Mouse (Mus musculus) cerebellum, adult 2 months (tissue): Measurements from ENCODE around the gene Zfp985. TPM values are rescaled to one million over a fixed set of nuclear protein-coding genes. Genes with fewer than 3 reads are reported as not detected.
"Not testable (repeated sequence)": the region's sequence is repeated elsewhere in the genome, so short reads cannot be mapped to it uniquely, and the experiment has no call there.

Experiments
- DNase-seq, 2 experiments: peaks; one replicate each; pipeline ENCODE4 v3.0.0; 2021
- H3K27ac ChIP-seq: fragments of 200-500 bp; 2 replicates; pipeline ENCODE4 v1.5.1; 2012; ENCODE audit warnings: low read length, control low read depth, inconsistent platforms; ENCODE audit not compliant: insufficient read depth
- H3K27me3 ChIP-seq: fragments of 200-500 bp; 2 replicates; pipeline ENCODE4 v1.6.1; 2012; ENCODE audit warnings: inconsistent platforms, mild to moderate bottlenecking, low read length, moderate library complexity; ENCODE audit not compliant: control insufficient read depth, insufficient read depth
- H3K4me1 ChIP-seq: fragments of 200-500 bp; 2 replicates; pipeline ENCODE4 v1.6.1; 2011; ENCODE audit warnings: low read length; ENCODE audit not compliant: control insufficient read depth, insufficient read depth
- H3K4me3 ChIP-seq: fragments of 200-500 bp; replicated peaks from 2 replicates; pipeline ENCODE3; 2011; ENCODE audit warnings: mild to moderate bottlenecking, low read depth, low read length, control low read depth; ENCODE audit not compliant: insufficient read depth
- CTCF ChIP-seq: fragments of 200-500 bp; IDR thresholded peaks from 2 replicates; pipeline ENCODE4 v1.5.1; 2011; ENCODE audit warnings: low read depth, mild to moderate bottlenecking, control low read depth, low read length, moderate library complexity, borderline replicate concordance; ENCODE audit not compliant: insufficient read depth
- POLR2A ChIP-seq: fragments of 200-500 bp; IDR thresholded peaks from 2 replicates; pipeline ENCODE4 v1.6.1; 2011; ENCODE audit warnings: low read length, control low read depth, borderline replicate concordance; ENCODE audit not compliant: insufficient read depth
- whole genome bisulfite sequencing: fragments of 180-500 bp; shearing (Covaris S2); methylation state at CpG from one replicate; pipeline ENCODE4 v1.1.7; 2018; 5-methylcytosine and 5-hydroxymethylcytosine counted together
- polyA plus RNA-seq: library from polyadenylated mRNA; depleted of rRNA; stranded (reverse); fragments of >200 nt; gene quantifications from 2 replicates; pipeline ENCODE4 v1.2.3, GENCODE M21; 2012

The Zfp985 gene
- polyA plus RNA-seq, 1 experiment = 0.03 TPM

DNA sequence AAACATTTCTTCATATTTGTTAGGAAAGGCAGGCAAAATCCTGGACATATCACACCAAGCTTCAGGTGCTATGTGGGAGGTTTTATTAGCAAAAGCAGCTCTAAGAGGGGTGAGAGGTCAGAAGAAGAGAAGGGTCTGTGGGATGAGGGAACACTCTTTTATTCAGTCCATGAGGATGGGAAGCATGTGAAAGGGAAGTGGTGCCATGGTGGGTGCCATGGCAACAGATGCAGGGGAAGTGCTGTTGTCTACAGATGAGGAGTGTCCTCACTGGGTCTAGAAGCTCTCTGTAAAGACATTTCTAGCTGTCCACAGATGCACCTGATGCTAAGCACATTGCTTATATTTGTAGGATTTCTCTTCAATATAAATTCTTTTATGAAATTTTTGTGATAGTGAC is 12.0 kb upstream of the Zfp985 start:
- TF ChIP-seq CTCF (no peak), POLR2A (no peak)
- Histone ChIP-seq H3K27me3 (no peaks in the 10 kb centered on the region), H3K4me3 (no peak overlapping the region), H3K27ac (no peak overlapping the region), H3K4me1 (no peaks in the 10 kb centered on the region)
- no peak for DNase-seq

DNA sequence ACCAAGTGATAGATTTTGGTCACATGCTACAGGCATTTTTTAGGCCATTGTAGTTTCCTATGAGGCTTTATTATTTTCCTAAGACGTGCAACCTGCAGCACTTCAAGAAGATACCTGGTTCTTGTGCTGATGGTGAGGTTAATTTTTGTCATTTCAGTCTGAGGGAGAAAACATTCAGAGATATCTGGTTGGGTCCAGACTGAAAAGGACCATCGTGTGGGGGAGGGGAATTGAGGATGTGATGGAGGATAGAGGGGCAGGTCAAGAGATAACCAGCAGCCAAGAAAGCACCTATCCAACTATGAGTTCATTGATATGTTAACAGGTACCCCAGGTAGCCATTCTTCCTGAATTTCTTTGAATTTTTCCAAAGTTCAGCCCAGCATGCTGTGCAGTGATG is 1.3 kb downstream of the Zfp985 start:
- not testable (repeated sequence) for DNase-seq, H3K27ac ChIP-seq, H3K4me3 ChIP-seq, H3K4me1 ChIP-seq, H3K27me3 ChIP-seq
- WGBS = 58% methylated on average over 2 of the region's 2 CpGs

DNA sequence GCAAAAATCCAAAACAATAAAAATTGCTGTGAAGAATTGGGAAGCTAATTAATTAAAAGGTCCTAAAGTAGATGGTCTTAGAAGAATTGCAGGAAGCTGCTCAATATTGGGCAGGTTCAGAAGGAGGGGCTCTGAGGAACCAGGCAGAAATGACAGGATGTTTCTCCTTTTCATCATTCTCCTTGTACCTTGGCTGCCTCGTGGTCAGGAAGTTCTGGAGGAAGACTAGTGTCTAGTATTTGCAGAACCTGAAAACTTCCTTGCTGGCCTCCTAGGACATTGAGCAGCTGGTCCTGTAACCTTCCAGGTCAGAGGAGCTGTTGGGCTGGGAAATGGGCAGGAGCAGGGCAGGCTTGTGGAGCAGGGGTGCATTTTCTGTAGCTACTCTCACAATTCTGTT is 3.8 kb downstream of the Zfp985 start:
- 30% methylated on average over 1 of the region's 1 CpGs for WGBS
- H3K4me1 ChIP-seq, H3K4me3 ChIP-seq, H3K27ac ChIP-seq, DNase-seq, H3K27me3 ChIP-seq: not testable (repeated sequence)

DNA sequence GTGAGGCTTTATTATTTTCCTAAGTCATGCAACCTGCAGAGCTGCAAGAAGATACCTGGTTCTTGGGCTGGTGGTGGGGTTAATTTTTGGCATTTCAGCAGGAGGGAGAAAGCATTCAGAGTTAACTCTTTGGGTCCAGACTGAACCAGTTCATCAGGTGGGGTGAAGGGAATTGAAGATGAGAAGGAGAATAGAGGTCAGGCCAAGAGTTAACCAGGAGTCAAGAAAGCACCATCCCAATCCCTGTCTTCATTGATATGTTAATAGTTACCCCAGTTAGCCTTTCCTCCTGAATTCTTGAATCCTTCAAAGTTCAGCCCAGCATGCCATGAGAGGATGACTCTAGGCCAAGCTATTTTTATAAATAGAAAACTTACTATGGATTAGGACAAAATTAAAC is 4.9 kb downstream of the Zfp985 start:
- H3K27me3 ChIP-seq, H3K4me3 ChIP-seq, DNase-seq, H3K4me1 ChIP-seq, H3K27ac ChIP-seq: not testable (repeated sequence)

DNA sequence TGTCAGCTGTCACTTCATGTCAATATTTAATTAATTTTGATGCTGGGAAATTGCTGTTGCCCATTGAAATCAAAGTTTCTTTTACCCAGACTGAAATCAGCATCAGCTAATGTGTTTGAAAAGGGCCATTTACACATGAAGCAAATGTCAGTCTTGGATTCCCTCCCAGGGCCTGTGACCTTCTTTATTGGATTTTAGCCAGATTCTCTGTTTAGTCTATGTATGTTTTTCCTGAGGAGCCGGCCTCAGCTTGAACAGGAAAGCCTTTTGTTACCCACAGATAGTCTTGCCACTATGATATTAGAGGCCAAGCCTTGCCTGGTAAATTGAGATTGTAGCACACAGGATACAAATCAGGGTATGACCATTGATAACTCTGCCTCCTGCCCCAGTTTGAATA is 6.0 kb downstream of the Zfp985 start:
- 23% methylated on average over 1 of the region's 1 CpGs for WGBS
- not testable (repeated sequence) for DNase-seq, H3K27me3 ChIP-seq

DNA sequence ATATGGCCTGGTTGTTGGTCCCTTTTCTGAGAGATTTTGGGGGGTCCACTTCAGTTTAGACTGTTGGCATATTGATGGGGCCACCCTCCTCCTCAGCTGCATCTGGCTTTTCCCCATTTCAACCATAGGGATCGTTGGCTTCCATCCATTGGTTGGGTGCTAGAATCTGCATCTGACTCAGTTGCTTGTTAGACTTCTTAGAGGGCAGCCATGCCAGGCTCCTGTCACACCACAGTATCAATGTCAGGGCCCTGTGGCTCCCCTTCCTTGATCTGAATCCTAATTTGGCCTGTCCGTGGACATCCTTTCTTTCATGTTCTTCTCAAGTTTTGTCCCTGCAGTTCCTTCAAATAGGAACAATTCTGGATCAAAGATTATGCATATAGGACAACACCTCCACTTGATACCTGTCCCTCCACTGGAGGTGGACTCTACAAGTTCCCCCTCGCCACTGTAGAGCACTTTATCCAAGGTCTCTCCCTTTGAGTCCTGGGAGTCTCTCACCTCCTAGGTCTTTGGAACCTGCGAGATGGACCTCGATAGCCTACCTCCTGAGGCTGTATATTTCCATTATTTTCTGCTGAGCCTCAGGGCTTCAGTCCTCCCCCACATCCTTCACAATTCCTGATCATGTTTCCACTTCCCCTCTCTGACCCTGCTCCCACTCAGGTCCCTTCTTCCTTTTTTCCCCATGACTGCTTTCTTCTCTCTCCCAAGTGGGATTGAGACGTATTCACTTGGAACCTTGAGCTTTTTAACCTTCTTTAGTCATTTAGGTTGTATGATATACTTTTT is 12.5 kb downstream of the Zfp985 start:
- 64% methylated on average over 6 of the region's 6 CpGs for WGBS
- Histone ChIP-seq H3K27me3 (no peaks in the 10 kb centered on the region), H3K4me3 (no peak overlapping the region), H3K4me1 (no peaks in the 10 kb centered on the region), H3K27ac (no peak overlapping the region)
- no peak for DNase-seq
- TF ChIP-seq POLR2A = no peak
- TF ChIP-seq CTCF = no peak

More for the DNA sequence above, 6.0 kb downstream of the Zfp985 start:
- not testable (repeated sequence) for H3K4me1 ChIP-seq, H3K27ac ChIP-seq, H3K4me3 ChIP-seq

DNA sequence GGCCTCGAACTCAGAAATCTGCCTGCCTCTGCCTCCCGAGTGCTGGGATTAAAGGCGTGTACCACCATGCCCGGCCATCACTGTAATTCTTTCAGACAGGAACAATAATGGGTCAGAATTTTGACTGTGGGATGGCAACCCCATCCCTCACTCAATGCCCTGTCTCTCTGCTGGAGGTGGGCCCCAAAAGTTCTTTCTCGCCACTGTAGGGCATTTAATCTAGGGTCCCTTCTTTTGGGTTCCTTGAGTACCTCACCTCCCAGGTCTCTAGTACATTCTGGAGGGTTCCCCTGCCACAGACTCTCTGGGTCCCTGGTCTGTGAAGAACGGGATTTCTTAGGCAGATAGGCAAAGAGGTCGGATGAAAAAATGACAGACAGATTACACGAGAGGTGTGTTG is 18.1 kb downstream of the Zfp985 start:
- not testable (repeated sequence) for H3K27ac ChIP-seq, H3K4me1 ChIP-seq, DNase-seq, H3K4me3 ChIP-seq, H3K27me3 ChIP-seq
- WGBS = 81% methylated on average over 8 of the region's 8 CpGs

DNA sequence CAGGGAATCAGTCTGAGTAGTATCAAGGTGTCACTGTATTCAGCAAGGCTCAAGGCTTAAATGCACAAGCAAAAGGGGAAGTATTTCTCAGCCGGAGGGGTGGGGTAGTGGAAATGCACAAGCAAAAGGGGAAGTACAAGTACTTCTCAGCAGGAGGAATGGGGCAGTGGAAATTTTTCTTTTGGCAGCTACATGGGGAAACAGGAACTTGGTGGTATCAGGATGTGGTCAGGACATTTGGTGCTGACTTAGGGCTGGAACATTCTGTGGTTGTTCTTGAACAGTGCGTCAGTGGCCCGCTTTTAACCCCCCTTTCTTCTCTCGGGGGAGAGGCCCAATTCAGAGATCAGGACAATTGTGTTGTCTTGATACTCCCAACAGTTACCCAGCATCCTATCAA is 26.3 kb downstream of the Zfp985 start:
- 92% methylated on average over 4 of the region's 4 CpGs for WGBS

More for the DNA sequence above, 26.3 kb downstream of the Zfp985 start:
- H3K27me3 ChIP-seq, H3K27ac ChIP-seq, DNase-seq, H3K4me1 ChIP-seq, H3K4me3 ChIP-seq: not testable (repeated sequence)
